Mouse (Mus musculus) neural tube, embryonic 13.5 days (tissue): ENCODE data around the gene Gm6993. TPM values are rescaled to one million over a fixed set of nuclear protein-coding genes. Genes with fewer than 3 reads are reported as not detected.

ENCODE experiments used
- ATAC-seq: fragments of 200-750 bp; cut with Nextera tagmentation; 2 replicates; pipeline ENCODE4 v1.8.0; 2017; ENCODE audit warnings: low read depth, mild to moderate bottlenecking, moderate TSS enrichment, moderate library complexity
- H3K27ac ChIP-seq: fragments of 300-500 bp; sonication (generic); replicated peaks from 2 replicates; pipeline ENCODE4 v1.5.1; 2015; ENCODE audit warnings: moderate library complexity, mild to moderate bottlenecking, inconsistent platforms
- H3K27me3 ChIP-seq: fragments of 300-500 bp; sonication (generic); 2 replicates; pipeline ENCODE4 v1.6.1; 2015; ENCODE audit warnings: mild to moderate bottlenecking, inconsistent platforms
- H3K36me3 ChIP-seq: fragments of 300-500 bp; sonication (generic); 2 replicates; pipeline ENCODE4 v1.6.1; 2015; ENCODE audit warnings: mild to moderate bottlenecking, inconsistent platforms
- H3K4me1 ChIP-seq: fragments of 300-500 bp; sonication (generic); replicated peaks from 2 replicates; pipeline ENCODE4 v1.6.1; 2015; ENCODE audit warnings: inconsistent platforms
- H3K4me2 ChIP-seq: fragments of 300-500 bp; sonication (generic); 2 replicates; pipeline ENCODE4 v1.6.1; 2015; ENCODE audit warnings: inconsistent platforms, mild to moderate bottlenecking, moderate library complexity
- H3K4me3 ChIP-seq: fragments of 300-500 bp; sonication (generic); 2 replicates; pipeline ENCODE4 v1.5.1; 2015; ENCODE audit warnings: mild to moderate bottlenecking, inconsistent platforms
- H3K9ac ChIP-seq: fragments of 300-500 bp; sonication (generic); 2 replicates; pipeline ENCODE4 v1.6.1; 2015; ENCODE audit warnings: moderate library complexity, mild to moderate bottlenecking, inconsistent platforms
- H3K9me3 ChIP-seq: fragments of 300-500 bp; sonication (generic); 2 replicates; pipeline ENCODE4 v1.6.1; 2016; ENCODE audit warnings: inconsistent platforms
- WGBS: fragments of 180-500 bp; shearing (Covaris S2); methylation state at CpG from one replicate; pipeline ENCODE4 v1.1.7; 2015; 5-methylcytosine and 5-hydroxymethylcytosine counted together
- polyA plus RNA-seq: library from polyadenylated mRNA; unstranded; fragments of >200 nt; fragmentation: Nextera tagmentation; extraction: Ambion mirVana; gene quantifications from 2 replicates; pipeline ENCODE4 v1.2.1, GENCODE M21; 2015

Gene Gm6993
- polyA plus RNA-seq, 1 experiment from 2014 or later = not detected

GRCm38 (mm10) chr12:31221522-31221921 lies 19.0 kb upstream of the Gm6993 start:
- Histone ChIP-seq H3K4me3 (no peak overlapping the region), H3K27me3 (no peaks in the 10 kb centered on the region), H3K9me3 (no peaks in the 10 kb centered on the region), H3K27ac (no peak overlapping the region), H3K4me2 (no peak overlapping the region), H3K4me1 (no peaks in the 10 kb centered on the region), H3K36me3 (no peaks in the 10 kb centered on the region), H3K9ac (no peak overlapping the region)
- WGBS = 89% methylated on average over 6 of the region's 6 CpGs
- no peak for ATAC-seq

GRCm38 (mm10) chr12:31222282-31222681 lies 18.3 kb upstream of the Gm6993 start:
- Histone ChIP-seq H3K27ac (no peak overlapping the region), H3K9me3 (no peaks in the 10 kb centered on the region), H3K4me3 (no peak overlapping the region), H3K9ac (no peak overlapping the region), H3K4me1 (no peaks in the 10 kb centered on the region), H3K36me3 (no peaks in the 10 kb centered on the region), H3K4me2 (no peak overlapping the region), H3K27me3 (no peaks in the 10 kb centered on the region)
- WGBS = 33% methylated on average over 2 of the region's 2 CpGs
- ATAC-seq = no peak

DNA sequence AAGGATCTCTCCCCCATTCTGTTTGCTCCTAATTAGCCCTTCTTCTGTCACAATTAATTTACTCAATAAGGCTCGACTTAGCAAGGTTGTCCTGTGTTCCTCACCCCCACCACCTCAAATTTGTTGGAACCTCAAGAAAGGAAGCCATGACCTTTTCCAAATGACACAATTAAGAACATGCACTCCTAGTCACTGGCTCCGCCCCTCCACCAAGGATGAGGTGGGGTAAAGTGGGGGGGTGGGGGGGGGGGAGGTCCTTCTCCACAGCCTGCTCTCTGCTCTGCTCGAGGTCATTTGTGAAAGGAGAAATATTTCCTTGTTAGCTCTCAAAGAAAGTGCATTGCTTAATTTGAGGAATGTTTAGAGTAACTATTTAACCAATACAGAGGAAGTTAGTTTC lies 17.8 kb upstream of the Gm6993 start:
- H3K9me3 ChIP-seq = no peaks in the 10 kb centered on the region
- no peak for ATAC-seq
- H3K4me1 ChIP-seq = no peaks in the 10 kb centered on the region
- WGBS = 20% methylated on average over 3 of the region's 3 CpGs
- H3K9ac ChIP-seq = no peak overlapping the region
- H3K27ac ChIP-seq = no peak overlapping the region
- no peak overlapping the region for H3K4me3 ChIP-seq
- H3K36me3 ChIP-seq = no peaks in the 10 kb centered on the region
- no peak overlapping the region for H3K4me2 ChIP-seq
- H3K27me3 ChIP-seq = no peaks in the 10 kb centered on the region

DNA sequence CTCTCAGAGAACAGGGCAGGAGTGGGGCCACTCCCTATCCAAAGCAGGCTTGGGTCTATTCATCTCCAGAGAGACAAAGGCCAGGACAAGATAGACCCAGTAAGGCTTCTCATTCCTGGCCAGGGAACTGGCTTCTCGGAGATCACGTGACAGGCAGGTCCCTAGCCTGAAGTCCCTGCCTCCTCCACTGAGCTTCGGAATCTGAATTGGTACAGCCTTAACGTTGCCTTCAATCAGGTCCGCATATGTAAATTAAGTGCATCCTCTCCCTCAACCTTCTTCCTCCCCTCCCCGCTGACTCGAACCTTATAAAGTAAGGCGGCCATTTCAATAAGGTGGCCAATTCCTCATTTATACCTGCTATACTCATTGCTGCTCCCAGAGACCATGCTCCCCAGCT lies 15.1 kb upstream of the Gm6993 start:
- Histone ChIP-seq H3K4me1 (no peaks in the 10 kb centered on the region), H3K27me3 (no peaks in the 10 kb centered on the region), H3K9me3 (no peaks in the 10 kb centered on the region), H3K4me3 (no peak overlapping the region), H3K9ac (no peak overlapping the region), H3K36me3 (no peaks in the 10 kb centered on the region), H3K27ac (no peak overlapping the region), H3K4me2 (peak overlapping the region; percentile 9; the same call in 1 of the 2 replicates)
- 35% methylated on average over 8 of the region's 8 CpGs for WGBS
- no peak for ATAC-seq

DNA sequence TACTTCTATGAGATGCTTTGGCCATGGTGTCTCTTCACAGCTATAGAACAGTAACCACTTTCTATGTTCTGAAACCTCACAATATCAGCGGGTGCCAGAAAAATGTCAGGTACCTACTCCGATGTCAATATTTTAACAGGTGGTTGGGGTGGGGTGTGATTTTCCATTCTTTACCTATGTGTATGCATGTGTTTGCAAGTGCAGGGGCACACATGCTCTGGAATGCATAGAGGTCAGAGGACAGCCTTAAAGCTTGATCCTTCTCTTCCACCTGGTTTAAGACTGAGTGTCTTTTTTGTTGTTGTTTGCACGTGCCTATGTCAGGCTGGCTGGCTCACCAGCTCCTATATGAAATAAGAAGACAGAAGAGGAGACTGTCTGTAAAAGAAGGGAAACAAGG lies 13.4 kb upstream of the Gm6993 start:
- H3K4me1 ChIP-seq = no peaks in the 10 kb centered on the region
- H3K4me2 ChIP-seq = no peak overlapping the region
- WGBS = 84% methylated on average over 3 of the region's 3 CpGs
- no peak overlapping the region for H3K27ac ChIP-seq
- H3K36me3 ChIP-seq = no peaks in the 10 kb centered on the region
- H3K27me3 ChIP-seq = no peaks in the 10 kb centered on the region
- no peak overlapping the region for H3K9ac ChIP-seq
- no peaks in the 10 kb centered on the region for H3K9me3 ChIP-seq
- no peak overlapping the region for H3K4me3 ChIP-seq
- no peak for ATAC-seq

- no peaks in the 10 kb centered on the region for H3K27me3 ChIP-seq
- H3K9ac ChIP-seq = no peak overlapping the region
- WGBS = 70% methylated on average over 7 of the region's 7 CpGs
- no peak overlapping the region for H3K4me3 ChIP-seq
- no peak overlapping the region for H3K4me2 ChIP-seq
- no peaks in the 10 kb centered on the region for H3K4me1 ChIP-seq
- H3K9me3 ChIP-seq = no peaks in the 10 kb centered on the region
- ATAC-seq = no peak
- H3K36me3 ChIP-seq = no peaks in the 10 kb centered on the region
- no peak overlapping the region for H3K27ac ChIP-seq
Observed at GRCm38 (mm10) chr12:31228878-31229277, 11.7 kb upstream of the Gm6993 start.

- H3K27ac ChIP-seq = no peak overlapping the region
- 95% methylated on average over 1 of the region's 1 CpGs for WGBS
- no peak overlapping the region for H3K9ac ChIP-seq
- no peaks in the 10 kb centered on the region for H3K27me3 ChIP-seq
- H3K36me3 ChIP-seq = no peaks in the 10 kb centered on the region
- ATAC-seq = no peak
- H3K4me1 ChIP-seq = peaks cover 8% of the 10 kb centered on the region
- no peak overlapping the region for H3K4me3 ChIP-seq
- H3K9me3 ChIP-seq = no peaks in the 10 kb centered on the region
- no peak overlapping the region for H3K4me2 ChIP-seq
Observed at GRCm38 (mm10) chr12:31232635-31233034, 7.9 kb upstream of the Gm6993 start.

DNA sequence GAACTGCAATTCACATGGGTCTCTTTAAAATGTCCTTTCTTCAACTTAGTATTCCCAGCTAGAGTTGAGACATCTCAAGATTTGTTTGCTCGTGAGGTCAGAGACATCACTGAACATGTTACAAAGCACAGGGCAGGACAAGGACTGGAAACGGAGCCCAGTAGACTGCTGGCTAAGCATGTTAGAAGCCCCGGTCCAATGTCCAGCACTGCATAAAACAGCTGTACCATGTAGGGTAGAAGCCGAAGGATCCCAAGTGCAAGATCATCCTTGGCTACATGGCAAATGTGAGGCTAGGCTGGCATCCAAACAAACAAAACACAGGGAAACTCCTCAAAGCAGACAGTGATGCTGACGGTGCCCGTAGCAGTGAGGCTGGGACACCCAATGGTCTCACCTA lies 5.6 kb upstream of the Gm6993 start:
- Histone ChIP-seq H3K9ac (no peak overlapping the region), H3K27ac (no peak overlapping the region), H3K4me2 (no peak overlapping the region), H3K4me1 (peaks cover 8% of the 10 kb centered on the region), H3K27me3 (no peaks in the 10 kb centered on the region), H3K4me3 (no peak overlapping the region), H3K36me3 (no peaks in the 10 kb centered on the region), H3K9me3 (no peaks in the 10 kb centered on the region)
- no peak for ATAC-seq
- 91% methylated on average over 6 of the region's 6 CpGs for WGBS

DNA sequence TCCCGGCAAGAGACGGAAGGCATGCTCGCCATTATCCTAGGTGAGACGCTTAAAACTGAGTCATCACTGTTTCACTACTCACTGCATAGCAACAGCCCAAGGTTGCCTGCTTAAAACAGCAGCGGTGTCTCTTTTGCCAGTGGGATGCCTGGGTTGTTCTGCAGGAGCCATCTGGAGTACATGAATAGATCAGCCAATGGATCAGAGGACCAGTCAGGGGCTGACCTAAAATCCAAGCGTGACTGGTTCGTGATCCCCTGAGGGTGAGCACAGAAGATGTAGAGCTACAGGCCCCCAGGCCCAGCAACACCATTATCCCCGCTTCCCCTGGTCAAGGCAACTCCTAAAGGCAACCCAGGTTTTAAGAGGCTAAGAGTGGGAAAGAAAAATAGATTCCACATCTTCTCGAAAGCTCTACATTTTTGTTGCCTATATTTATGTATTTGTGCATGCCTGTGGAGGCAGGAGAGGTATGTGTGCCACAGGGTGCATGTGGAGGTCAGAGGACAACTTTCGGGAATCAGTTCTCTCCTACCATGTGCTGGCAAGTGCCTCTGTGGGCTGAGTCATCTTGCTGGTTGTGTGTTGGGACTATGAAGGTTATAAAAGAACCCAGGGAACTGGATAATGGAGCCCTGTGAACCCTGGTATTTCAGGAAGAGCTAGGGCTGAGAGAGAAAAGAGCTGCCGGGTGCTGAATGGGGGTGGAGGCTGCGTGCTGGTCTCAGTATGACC lies 3.5 kb upstream of the Gm6993 start:
- ATAC-seq = no peak
- Histone ChIP-seq H3K9ac (no peak overlapping the region), H3K27me3 (no peaks in the 10 kb centered on the region), H3K4me2 (no peak overlapping the region), H3K4me1 (peaks cover 8% of the 10 kb centered on the region), H3K9me3 (no peaks in the 10 kb centered on the region), H3K36me3 (no peaks in the 10 kb centered on the region), H3K27ac (no peak overlapping the region), H3K4me3 (no peak overlapping the region)
- 56% methylated on average over 12 of the region's 12 CpGs for WGBS

GRCm38 (mm10) chr12:31239031-31239583 lies 1.5 kb upstream of the Gm6993 start:
- Histone ChIP-seq H3K9ac (no peak overlapping the region), H3K4me2 (no peak overlapping the region), H3K4me1 (peaks cover 8% of the 10 kb centered on the region), H3K9me3 (no peaks in the 10 kb centered on the region), H3K36me3 (no peaks in the 10 kb centered on the region), H3K27me3 (no peaks in the 10 kb centered on the region), H3K27ac (no peak overlapping the region), H3K4me3 (no peak overlapping the region)
- 74% methylated on average over 3 of the region's 3 CpGs for WGBS
- no peak for ATAC-seq

DNA sequence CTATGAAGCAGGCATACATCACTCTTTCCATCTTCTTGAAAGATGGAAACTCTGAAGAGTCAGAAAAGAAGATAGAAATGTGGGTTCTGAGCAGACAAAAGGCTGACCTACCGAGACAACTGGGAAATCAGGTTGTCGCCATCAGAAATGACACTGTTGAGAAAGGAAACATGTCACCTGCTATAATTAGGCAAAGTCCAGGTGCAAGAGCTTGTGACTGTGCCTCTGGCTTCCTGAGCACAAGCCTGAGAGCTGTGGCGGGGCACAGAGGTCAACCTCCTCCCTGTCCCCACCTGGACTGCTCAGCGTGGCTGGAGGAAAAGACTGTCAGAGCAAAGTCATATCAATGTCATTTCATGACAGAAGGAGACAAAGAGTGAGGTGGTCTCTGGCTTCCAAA lies 772 bp upstream of the Gm6993 start:
- H3K27me3 ChIP-seq = 0 out of 2 replicates have a peak, but pooled peaks cover 1% of the 10 kb centered on the region
- no peak for ATAC-seq
- H3K4me1 ChIP-seq = peaks cover 8% of the 10 kb centered on the region
- WGBS = 75% methylated on average over 4 of the region's 4 CpGs
- H3K36me3 ChIP-seq = no peaks in the 10 kb centered on the region
- no peak overlapping the region for H3K27ac ChIP-seq
- H3K4me3 ChIP-seq = no peak overlapping the region
- H3K9ac ChIP-seq = no peak overlapping the region
- no peaks in the 10 kb centered on the region for H3K9me3 ChIP-seq
- no peak overlapping the region for H3K4me2 ChIP-seq

DNA sequence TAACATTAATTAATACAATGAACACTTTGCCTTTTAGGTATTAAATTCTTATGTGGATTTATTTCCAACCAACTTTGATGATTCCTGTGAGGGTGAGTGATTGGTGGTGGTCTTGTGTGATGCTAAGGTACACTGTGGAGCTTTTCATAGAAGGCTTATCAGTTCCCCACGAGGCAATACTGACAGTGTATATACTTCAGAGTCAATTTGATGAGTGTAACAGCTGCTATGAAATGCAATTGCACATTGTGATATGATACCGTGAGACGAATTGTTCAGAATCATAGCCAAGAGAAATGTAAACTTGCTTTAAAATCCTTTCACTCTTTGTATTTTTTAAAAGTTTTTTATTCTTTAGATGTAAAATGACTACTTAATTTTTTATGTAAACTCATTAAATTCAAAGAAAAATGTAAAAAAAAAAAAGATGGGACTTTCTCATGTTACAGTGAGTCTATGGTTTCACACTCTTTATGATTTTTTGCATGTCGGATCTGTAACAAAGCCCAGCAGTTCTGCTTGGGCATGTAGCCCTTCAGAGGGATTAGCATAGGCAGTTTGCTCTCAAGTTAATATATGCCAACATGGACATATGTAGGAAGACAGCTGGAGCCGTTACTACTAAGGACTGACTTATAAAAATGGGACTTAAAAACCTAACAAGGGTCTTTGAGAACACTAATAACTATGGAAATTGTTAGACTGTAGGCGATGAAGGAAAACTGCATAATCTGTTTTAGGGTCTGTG lies 1.2 kb downstream of the Gm6993 start:
- Histone ChIP-seq H3K27ac (no peak overlapping the region), H3K9ac (no peak overlapping the region), H3K36me3 (no peaks in the 10 kb centered on the region), H3K4me2 (no peak overlapping the region), H3K9me3 (no peaks in the 10 kb centered on the region), H3K27me3 (0 out of 2 replicates have a peak, but pooled peaks cover 4% of the 10 kb centered on the region), H3K4me1 (peaks cover 11% of the 10 kb centered on the region), H3K4me3 (no peak overlapping the region)
- 76% methylated on average over 6 of the region's 6 CpGs for WGBS
- no peak for ATAC-seq
